Mouse (Mus musculus) spleen, postnatal 4 days (tissue): ENCODE results near the gene Serpinb12.
"Not testable (repeated sequence)": the region's sequence is repeated elsewhere in the genome, so short reads cannot be mapped to it uniquely, and the experiment has no call there.

Experiments used
- DNase-seq, 2 experiments: peaks; one replicate each; pipeline ENCODE4 v3.0.0; 2022; ENCODE audit warnings: low spot score in 2 of 2

The Serpinb12 gene

DNA sequence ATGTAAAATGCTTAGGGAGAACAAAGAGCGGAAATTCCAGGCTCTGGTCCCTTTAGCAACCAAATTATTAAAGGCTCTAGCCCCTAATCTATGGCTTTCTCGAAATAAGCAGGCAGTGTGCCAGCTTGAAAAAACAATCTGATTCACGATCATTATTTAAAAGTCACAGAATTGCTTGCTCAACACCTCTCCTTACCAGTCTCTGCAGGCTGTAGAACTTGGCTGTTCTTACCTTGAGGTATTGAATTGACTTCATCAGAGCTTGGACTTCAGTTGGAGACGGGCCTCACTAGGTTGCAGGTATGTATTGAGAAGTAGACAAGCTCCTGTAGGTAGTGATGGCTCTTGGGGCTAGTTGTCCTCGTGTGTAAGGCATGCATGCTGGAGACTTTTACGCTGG is at the start of gene Serpinb12:
Gene Serpinb12 (plus strand): TSS at position 185 of the 400 bp plus-strand sequence.
- no peak for DNase-seq

DNA sequence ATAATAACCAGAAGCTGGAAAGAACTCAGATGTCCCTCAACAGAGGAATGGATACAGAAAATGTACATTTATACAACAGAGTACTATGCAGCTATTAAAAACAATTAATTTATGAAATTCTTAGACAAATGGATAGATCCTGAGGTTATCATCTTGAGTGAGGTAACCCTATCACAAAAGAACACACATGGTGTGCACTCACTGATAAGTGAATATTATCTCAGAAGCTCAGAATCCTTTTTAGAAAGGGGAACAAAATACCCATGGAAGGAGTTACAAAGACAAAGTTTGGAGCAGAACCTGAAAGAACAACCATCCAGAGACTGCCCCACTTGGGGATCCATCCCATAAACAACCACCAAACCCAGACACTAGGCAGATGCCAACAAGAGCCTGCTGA is 39.1 kb upstream of the Serpinb12 start:
- DNase-seq = not testable (repeated sequence)

DNA sequence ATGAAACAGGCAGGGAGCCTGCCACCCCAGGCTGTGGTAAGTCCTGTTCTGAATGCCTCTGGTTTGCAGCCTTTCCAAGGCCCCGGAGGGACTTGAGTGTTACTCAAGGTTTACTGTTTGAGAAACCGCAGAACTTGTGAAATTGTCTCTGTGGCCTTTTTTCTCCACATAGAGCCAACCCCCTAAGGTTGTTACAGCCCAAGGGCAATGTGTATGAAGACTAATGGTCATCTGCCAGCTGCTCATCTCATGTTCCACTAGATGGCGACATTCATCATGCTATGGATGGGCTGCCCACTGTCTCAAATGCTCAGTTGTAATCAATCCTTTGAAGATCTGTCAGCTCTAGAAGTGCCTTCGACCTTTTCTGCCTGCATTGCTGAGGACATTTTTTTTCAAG is 32.8 kb upstream of the Serpinb12 start:
- no peak for DNase-seq

DNA sequence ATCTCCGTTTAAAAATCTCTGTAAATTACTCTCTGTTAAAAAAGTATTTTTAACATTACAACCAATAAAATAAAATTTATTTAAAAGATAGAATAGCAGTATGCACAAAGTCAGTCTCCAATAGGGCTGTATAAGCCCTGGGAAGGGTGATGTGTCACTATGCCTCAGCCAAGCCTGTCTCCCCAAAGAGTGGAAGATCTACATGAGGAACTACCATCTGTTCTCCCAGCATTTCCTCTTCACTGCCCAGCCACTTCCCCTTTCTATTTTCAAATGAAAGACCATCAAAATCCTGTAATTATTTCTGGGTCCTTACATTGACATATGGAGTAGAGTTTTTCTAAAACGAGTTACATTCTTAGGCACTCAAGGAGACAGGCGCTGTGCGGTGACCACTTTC is 2.3 kb upstream of the Serpinb12 start:
- no peak for DNase-seq

DNA sequence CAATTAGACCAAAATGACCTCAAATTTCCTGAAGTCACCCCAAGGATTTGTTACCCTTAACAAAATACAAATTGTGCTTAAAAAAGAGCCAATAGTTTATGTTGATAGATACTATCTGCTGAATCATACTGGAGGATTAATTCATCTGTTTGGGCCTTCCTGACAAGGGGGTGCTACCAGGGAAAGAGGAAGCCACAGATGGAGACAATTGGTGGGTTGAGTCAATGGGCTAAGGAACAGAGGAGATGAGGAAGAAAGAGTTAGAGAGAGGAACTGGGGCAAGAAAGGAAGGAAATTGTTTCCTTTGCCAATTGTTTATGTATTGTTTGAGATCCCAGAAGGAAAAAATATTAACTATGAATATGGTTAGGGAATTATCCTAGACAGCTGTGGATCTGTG is 591 bp upstream of the Serpinb12 start:
- DNase-seq = no peak

DNA sequence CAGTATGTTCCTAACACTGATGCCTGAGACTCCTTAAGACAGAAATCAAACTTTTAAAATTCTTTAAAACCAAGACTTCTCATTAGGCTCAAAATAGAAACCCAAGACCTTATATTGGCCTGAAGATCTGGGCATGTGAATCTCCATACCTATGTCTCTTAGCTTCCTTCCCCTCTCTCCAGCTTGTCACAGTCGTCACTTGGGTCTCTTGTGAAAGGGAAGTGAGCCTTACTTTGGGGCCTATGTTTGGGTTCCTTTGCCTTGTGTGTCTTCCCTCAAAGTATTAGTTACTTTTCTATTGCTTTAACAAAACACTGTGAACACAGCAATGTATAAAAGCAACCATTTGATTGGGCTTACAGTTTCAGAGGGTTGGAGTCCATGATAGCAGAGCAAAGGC is 13.0 kb downstream of the Serpinb12 start:
- DNase-seq = no peak

DNA sequence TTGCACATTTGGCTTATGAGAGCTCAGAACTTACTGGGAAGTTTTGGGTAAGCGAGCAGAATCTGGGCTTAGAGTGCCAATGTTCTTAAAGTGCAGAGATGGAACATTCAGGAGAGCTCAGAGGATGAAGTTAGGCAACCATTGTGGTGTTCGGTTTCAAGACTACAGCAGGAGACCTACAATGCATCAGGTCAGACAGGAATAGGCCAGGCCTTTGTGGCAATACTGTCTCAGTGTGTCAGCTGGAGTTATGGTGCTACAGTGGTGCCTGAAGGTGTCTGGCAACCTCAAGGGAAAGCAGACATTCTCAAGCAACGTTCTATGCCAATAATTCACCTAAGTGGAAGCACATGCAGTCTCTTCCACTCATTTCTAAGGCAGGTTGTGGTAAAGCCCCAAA is 25.7 kb downstream of the Serpinb12 start:
- no peak for DNase-seq

DNA sequence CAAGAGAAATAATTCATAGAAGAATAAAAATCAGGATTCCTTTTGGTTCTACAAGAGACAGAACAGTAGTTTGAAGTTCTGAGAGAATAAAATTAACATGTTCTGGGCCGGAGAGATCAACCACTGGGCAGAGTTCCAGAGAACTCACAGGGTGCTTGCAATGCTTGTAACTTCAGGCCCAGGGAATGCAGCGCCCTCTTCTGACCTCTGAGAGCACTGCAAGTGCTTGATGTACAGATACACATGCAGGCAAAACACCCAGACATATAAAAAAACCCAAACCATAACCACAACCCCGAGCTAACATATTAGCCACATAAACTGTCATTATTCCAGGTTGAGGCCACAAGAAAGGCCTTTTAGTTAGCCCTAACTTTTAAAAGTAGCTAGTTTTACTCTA is 26.8 kb downstream of the Serpinb12 start:
- no peak for DNase-seq

DNA sequence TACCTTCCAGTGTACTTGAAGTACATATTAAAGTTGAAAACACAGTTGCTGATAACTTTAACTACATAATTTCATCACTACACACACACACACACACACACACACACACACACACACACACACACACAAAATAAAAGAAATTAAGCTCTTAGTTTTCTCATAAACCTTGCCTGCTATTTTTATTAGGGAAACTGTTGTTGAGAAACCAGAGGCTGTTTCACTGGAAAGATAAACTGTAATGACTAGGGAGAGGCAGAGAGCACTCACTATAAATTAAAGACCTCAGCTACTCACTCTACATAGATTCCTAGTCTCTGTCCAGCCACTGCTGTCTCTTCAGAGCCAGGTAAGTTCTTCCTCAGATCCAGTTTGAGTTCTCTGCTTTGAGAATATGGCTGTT is 46.4 kb downstream of the Serpinb12 start, which contains the start of gene Serpinb13:
Gene Serpinb13 (plus strand): TSS at position 301 of the 400 bp plus-strand sequence.
- no peak for DNase-seq

DNA sequence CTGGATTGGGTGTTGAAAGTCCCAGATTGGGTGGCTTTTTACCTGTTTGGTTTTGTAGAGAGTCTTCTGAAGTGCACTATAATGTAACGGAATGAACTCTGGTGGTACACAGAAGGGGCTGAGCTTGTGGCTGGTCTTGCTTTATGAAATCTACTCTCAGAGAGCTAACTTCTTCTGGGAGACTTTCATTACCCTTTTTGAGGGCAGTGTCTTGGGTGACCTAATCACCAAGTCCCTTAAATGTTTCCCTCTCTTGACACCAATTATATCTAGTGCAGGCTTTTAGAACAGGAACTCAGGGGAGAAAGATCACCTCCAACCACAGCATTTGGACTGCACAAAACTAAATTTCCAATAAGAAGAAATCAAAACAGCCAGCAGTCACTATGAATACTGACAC is 48.8 kb downstream of the Serpinb12 start:
- no peak for DNase-seq

DNA sequence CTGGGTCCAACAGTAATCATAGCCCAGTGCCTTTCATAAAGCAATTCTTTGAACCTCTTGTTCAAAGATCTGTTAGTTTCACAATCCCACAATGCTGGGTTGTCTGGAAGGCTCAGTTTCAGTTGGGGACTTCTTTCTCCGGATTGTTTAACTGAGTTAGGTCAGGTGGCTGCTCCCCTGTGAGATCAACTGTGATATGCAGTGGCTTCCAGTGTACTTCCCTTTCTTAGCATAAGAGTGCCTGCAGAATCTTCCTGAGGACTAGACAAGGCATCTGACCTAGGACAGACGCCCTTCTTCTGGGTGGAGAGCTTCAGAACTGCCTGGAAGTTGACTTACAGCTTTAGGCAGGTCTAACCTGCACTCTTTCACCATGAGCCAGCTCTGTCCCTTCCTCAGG is 49.6 kb downstream of the Serpinb12 start:
- no peak for DNase-seq

DNA sequence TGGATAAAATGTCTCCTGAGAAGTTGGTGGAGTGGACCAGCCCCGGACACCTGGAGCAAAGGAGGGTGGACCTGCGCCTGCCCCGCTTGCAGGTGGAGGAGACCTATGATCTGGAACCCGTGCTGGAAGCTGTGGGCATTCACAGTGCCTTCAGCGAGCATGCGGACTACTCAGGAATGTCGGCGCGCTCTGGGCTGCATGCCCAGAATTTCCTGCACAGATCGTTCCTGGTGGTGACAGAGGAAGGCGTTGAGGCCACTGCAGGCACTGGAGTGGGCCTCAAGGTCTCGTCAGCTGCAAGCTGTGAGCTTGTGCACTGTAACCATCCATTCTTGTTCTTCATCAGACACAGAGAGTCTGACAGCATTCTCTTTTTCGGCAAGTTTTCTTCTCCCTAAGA is 66.2 kb downstream of the Serpinb12 start:
- no peak for DNase-seq

DNA sequence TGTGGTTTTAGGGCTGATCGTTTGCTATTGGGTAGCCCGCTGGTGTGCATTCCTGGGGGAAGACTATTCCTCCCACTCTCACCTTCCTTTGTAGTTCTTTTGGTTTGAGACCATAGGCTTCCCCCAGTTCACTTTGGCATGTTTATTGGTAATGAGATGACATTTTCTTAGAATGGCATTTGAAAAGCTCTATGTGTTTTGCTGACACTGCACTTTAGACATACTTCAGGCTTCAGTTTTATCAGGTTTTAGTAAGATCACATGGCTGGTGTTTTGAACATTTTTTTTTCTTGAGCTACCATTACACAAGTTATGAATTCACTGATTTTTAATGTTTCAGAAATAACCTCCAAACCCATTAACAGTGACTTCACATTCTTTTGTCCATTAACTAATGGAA is 67.5 kb downstream of the Serpinb12 start:
- DNase-seq = no peak

DNA sequence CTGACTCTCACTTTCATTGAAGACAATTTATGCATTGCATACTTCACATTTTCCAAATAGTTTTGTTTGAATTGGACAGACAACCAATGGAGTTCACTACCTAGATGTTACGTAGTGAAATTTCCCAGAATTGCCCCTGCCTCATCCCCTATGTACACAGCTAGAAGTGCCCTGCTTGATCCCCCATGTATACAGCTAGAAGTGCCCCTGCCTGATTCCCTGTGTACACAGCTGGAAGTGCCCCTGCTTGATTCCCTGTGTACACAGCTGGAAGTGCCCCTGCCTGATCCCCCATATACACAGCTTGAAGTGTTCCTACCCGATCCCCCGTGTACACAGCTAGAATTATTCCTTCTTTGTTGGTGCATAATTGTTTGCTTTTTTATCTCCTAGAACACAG is 72.1 kb downstream of the Serpinb12 start:
- no peak for DNase-seq
